Mouse (Mus musculus) common myeloid progenitor, adult 5-6 weeks (primary cell): Measurements from ENCODE around the gene Atxn7l1. TPM values are rescaled to one million over a fixed set of nuclear protein-coding genes. Genes with fewer than 3 reads are reported as not detected.
"Not testable (repeated sequence)": the region's sequence is repeated elsewhere in the genome, so short reads cannot be mapped to it uniquely, and the experiment has no call there.

Source experiments
- ATAC-seq: replicated peaks from 2 replicates; pipeline ENCODE4 v1.8.0; 2016; ENCODE audit warnings: low read depth, mild to moderate bottlenecking, moderate TSS enrichment, inconsistent platforms; ENCODE audit not compliant: poor library complexity, severe bottlenecking
- total RNA-seq: library from RNA; stranded (forward); fragments of 200-1000, 187-1606 nt; gene quantifications from 2 replicates; pipeline ENCODE4 v1.2.3, GENCODE M21; 2017

Atxn7l1 gene
- total RNA-seq, 1 experiment from 2014 or later, result 42.4 TPM

GRCm38 (mm10) chr12:33149544-33150190 lies 2.2 kb downstream of the Atxn7l1 start:
- ATAC-seq, result no peak

- ATAC-seq, result no peak
These were observed 5.6 kb downstream of the Atxn7l1 start for GRCm38 (mm10) chr12:33153131-33153530.

DNA sequence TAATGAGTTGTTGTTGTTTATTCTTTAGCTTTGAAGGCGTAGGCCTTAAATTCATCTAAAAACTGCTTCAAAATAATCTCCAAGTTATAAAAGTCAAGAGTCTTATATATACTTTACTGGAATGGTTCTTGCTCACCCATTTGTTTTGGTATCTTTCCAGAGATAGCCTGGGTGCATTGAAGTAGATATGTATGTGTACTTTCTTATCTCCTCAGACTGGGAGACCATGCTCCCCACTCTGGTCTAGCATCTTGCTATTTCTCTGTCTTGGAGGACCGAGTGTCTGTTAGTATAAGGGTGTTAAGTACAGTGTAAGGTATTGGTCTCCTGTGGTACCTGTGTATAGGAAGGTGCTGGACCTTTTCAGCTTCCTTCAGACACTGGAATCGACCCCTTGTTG lies 6.4 kb downstream of the Atxn7l1 start:
- ATAC-seq, result peak; percentile 27; the same call in 1 of the 2 replicates

DNA sequence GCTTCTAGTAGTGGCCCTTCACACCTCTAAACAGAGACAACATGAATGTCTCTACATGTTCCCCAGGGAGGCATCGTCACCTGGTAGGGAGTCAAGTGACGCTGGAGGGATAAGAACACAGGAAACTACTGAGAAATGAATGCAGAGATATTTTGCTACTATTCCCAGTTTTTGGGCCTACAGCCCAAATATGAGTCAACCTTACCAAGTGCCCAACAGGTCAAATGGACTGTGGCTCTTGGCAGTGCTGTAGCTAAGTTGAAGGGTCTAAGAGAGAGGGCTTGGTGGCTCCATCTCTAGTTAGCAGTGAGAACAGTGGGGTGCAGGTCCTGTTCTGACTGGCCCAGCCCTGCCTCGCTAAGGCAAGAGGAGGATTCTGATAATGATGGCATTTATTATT lies 7.2 kb downstream of the Atxn7l1 start:
- no peak for ATAC-seq

- peak; percentile 82 for ATAC-seq
These were observed 9.0 kb downstream of the Atxn7l1 start for GRCm38 (mm10) chr12:33156334-33157018.

- no peak for ATAC-seq
These were observed 10.8 kb downstream of the Atxn7l1 start for GRCm38 (mm10) chr12:33158256-33158655.

- ATAC-seq, result no peak
These were observed 12.9 kb downstream of the Atxn7l1 start for GRCm38 (mm10) chr12:33160406-33160805.

DNA sequence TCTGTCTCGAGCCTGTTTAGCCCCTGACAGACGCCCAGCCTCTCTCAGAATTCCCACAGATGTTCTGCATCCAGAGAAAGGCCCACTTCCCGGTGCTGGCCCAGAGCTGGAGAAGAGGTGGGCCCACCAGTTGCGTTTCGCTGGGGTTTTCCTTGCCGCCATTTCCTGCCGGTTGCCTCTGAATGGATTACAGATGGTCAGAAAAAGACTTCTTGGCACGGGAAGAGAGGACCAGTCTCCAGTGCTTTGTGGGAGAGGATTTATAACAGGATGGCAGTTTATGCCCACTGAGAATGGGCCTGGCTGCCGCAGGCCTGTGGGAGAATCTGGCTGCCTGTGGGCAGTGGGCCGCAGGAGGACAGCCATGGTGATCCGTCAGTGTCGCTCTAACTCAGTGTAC lies 15.0 kb downstream of the Atxn7l1 start:
- ATAC-seq, result no peak

DNA sequence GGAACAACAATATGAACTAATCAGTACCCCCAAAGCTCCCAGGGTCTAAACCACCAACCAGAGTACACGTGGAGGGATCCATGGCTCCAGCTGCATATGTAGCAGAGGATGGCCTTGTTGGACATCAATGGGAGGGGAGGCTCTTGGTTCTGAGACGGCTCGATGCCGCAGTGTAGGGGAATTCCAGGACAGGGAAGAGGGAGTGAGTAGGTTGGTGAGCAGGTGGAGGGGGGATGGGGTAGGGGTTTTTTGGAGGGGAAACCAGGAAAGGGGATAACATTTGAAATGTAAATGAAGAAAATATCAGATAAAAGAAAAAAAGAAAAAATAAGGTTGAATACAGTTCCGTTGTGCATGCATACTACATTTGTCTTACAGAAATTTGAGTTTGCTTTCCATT lies 16.5 kb downstream of the Atxn7l1 start:
- ATAC-seq, result not testable (repeated sequence)

- no peak for ATAC-seq
These were observed 19.2 kb downstream of the Atxn7l1 start for GRCm38 (mm10) chr12:33166712-33167111.

GRCm38 (mm10) chr12:33167545-33167944 lies 20.1 kb downstream of the Atxn7l1 start:
- ATAC-seq, result no peak

- ATAC-seq, result peak; percentile 55
These were observed 21.0 kb downstream of the Atxn7l1 start for GRCm38 (mm10) chr12:33168491-33168890.

DNA sequence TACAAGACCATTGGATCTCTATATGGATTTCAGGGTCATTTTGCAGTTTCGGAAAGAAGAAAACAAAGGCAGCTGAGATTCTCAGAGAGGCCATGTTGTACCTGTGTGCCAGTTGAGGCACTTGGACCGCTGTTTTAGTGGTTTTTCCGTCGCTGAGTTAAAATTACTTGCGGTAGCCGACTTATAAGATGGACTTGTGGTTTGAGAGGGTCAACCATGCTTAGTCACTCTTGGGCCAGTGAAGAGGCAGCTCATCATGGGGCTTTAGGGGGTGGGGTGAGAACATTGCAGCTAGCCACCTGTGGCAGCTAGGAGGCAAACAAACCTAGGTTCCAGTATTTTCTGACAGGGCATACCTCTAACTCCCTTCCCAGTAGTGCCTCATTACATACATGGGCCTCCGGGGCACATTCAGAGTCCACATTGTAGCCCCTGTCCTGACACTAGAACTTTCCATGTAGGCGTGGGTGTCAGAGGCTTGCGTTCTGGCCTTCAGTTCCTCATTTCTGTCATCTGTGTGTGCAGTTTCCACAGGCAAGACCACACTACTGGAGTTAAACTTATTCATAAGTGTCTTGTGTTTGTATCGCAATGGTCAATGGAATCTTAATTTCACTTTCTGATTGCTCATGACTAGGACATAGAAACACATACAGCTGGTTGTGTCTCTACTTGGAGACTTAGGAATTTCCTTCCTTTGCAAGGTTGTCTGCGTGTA lies 22.4 kb downstream of the Atxn7l1 start:
- peak; percentile 88 for ATAC-seq

- no peak for ATAC-seq
These were observed 23.3 kb downstream of the Atxn7l1 start for GRCm38 (mm10) chr12:33170822-33171221.

DNA sequence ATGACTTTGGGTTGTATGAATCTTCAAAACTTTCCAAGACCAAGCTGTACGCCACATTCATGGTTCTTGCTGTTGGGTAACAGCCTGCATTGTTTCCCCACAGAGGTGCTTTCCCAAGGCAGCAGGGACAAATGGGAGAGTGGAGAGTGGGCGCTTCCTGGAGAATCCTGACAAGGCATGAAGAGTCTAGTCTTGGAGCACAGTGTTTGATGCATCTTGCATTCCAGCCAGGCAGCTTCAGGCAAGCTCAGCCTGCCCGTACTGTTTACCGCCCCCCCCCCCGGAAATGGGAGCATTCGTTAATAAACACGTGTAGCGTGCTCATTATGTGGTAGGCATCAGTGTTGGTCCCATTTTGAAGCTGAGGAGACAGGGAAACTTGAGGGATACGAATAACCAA lies 25.4 kb downstream of the Atxn7l1 start:
- no peak for ATAC-seq

GRCm38 (mm10) chr12:33173720-33174141 lies 26.2 kb downstream of the Atxn7l1 start:
- no peak for ATAC-seq

DNA sequence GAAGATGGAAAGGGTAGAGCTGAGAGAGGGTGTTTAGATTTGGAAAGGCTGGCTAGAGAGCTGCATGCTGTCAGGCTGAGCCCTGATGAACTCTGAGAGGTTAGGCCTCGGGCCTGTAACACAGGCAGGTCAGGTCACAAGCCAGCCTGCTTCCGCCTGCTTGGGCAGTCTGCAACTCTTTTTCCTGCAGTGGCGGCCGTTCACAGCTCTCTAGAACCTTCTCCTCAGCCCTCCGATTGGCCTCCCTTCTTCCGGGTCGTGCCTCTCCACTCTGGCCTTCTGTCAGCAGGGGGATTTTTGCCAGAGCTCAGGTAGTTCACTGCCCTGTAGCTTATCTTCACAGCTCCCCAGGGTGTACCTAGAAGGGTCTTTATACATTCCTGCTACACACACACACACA lies 26.7 kb downstream of the Atxn7l1 start:
- ATAC-seq, result no peak

GRCm38 (mm10) chr12:33174675-33175357 lies 27.3 kb downstream of the Atxn7l1 start:
- ATAC-seq, result no peak

- peak; percentile 85 for ATAC-seq
These were observed 28.4 kb downstream of the Atxn7l1 start for GRCm38 (mm10) chr12:33175621-33176554.

GRCm38 (mm10) chr12:33176555-33176900 lies 29.0 kb downstream of the Atxn7l1 start:
- no peak for ATAC-seq
